Mouse (Mus musculus): ENCODE data around the gene Tmbim7. TPM values are rescaled to one million over a fixed set of nuclear protein-coding genes. Genes with fewer than 3 reads are reported as not detected.

Gene Tmbim7
- polyA plus RNA-seq, 1 experiment from 2014 or later, result not detected

DNA sequence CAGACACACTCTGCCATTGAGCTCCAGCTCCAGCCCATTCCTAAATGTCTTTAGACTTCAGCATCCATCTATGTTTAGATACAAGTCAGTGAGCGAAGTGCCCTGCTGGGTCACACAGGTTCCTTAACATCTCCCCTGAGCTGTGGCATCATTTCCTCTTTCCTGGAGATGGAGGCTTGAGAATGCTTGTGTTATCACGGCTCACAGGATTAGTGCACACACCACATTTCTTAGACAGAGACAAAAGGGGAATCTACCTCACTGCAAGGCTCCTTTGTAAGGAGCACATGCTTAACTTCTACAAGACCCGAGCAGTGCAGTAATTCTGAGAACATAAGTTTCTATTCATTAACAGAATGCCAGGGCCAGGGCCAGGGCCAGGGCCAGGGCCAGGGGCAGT lies 45.0 kb downstream of the Tmbim7 start:
- Histone ChIP-seq H3K4me3 (ENCODE audit: control insufficient read depth in 1 of 2, insufficient read depth in 1 of 2, low read depth in 1 of 2, low read length in 2 of 2) (no peak overlapping the region), H3K4me2 (ENCODE audit: low read length) (no peak overlapping the region), H3K4me1 (ENCODE audit: control insufficient read depth in 2 of 2, insufficient read depth in 2 of 2, low read length in 2 of 2) (no peaks in the 10 kb centered on the region), H3K27ac (replicated peaks in 1 of 2; ENCODE audit: control insufficient read depth in 1 of 2, insufficient read depth in 1 of 2, low read depth in 2 of 2, low read length in 2 of 2) (no peak overlapping the region), H3K27me3 (ENCODE audit: control insufficient read depth, insufficient read depth, low read length) (no peaks in the 10 kb centered on the region), H3K9me3 (ENCODE audit: control insufficient read depth, low read length) (no peaks in the 10 kb centered on the region), H3K36me3 (ENCODE audit: control insufficient read depth, insufficient read depth, low read length) (peaks cover 70% of the 10 kb centered on the region), H3K9ac (ENCODE audit: low read length) (no peak overlapping the region)
- WGBS, result 74% methylated on average over 3 of the region's 3 CpGs
- ATAC-seq (ENCODE audit: insufficient number of reproducible peaks, insufficient read depth, low FRiP score, low read depth), result no peak

DNA sequence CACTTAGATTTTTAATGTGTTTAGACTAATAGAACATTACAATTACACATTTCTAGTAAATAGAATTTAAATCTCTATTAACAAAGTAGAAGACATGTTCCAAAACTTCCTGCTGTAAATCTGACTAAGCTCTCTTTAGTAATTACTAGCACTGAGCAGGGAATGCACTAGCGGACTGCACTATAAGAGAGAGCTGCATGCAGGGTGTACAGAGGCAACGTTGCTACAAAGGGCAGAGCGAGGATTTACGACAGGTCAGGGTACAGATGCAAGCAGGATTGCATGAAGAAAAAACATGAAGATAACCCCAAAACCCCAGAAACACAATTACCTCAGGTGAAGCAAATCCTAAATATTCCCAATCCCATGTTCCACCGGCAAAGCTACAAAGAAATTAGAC lies 49.0 kb downstream of the Tmbim7 start:
- no peaks in the 10 kb centered on the region for H3K9me3 ChIP-seq (ENCODE audit: control insufficient read depth, low read length)
- no peak overlapping the region for H3K4me2 ChIP-seq (ENCODE audit: low read length)
- H3K4me3 ChIP-seq (ENCODE audit: control insufficient read depth in 1 of 2, insufficient read depth in 1 of 2, low read depth in 1 of 2, low read length in 2 of 2), result no peak overlapping the region
- H3K4me1 ChIP-seq (ENCODE audit: control insufficient read depth in 2 of 2, insufficient read depth in 2 of 2, low read length in 2 of 2), result no peaks in the 10 kb centered on the region
- H3K27me3 ChIP-seq (ENCODE audit: control insufficient read depth, insufficient read depth, low read length), result no peaks in the 10 kb centered on the region
- no peak for ATAC-seq (ENCODE audit: insufficient number of reproducible peaks, insufficient read depth, low FRiP score, low read depth)
- no peak overlapping the region for H3K9ac ChIP-seq (ENCODE audit: low read length)
- H3K27ac ChIP-seq (replicated peaks in 1 of 2; ENCODE audit: control insufficient read depth in 1 of 2, insufficient read depth in 1 of 2, low read depth in 2 of 2, low read length in 2 of 2), result no peak overlapping the region
- peaks cover 52% of the 10 kb centered on the region for H3K36me3 ChIP-seq (ENCODE audit: control insufficient read depth, insufficient read depth, low read length)
- WGBS, result 93% methylated on average over 5 of the region's 5 CpGs

DNA sequence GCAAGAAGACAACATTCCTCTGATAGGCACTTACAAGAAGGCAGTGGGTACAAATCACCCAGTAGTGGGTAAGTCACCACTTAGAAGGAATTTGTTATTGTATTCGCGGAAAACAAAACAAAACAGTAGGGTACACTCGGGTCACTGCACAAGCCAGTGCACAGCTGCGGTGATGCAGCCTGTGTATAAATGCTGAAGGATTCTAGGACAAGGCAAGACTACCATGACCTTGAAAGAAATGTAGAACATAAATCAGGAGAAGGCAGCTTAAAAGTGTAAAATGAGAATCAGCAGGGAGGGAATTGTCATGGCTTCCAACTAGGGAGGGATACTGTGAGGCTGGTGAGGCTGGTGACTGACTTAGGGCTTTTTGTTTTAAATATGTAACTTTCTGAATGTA lies 51.2 kb downstream of the Tmbim7 start:
- Histone ChIP-seq H3K27ac (replicated peaks in 1 of 2; ENCODE audit: control insufficient read depth in 1 of 2, insufficient read depth in 1 of 2, low read depth in 2 of 2, low read length in 2 of 2) (no peak overlapping the region), H3K9ac (ENCODE audit: low read length) (no peak overlapping the region), H3K4me2 (ENCODE audit: low read length) (no peak overlapping the region), H3K4me3 (ENCODE audit: control insufficient read depth in 1 of 2, insufficient read depth in 1 of 2, low read depth in 1 of 2, low read length in 2 of 2) (no peak overlapping the region), H3K9me3 (ENCODE audit: control insufficient read depth, low read length) (no peaks in the 10 kb centered on the region), H3K27me3 (ENCODE audit: control insufficient read depth, insufficient read depth, low read length) (no peaks in the 10 kb centered on the region), H3K4me1 (ENCODE audit: control insufficient read depth in 2 of 2, insufficient read depth in 2 of 2, low read length in 2 of 2) (no peaks in the 10 kb centered on the region), H3K36me3 (ENCODE audit: control insufficient read depth, insufficient read depth, low read length) (peaks cover 53% of the 10 kb centered on the region)
- no peak for ATAC-seq (ENCODE audit: insufficient number of reproducible peaks, insufficient read depth, low FRiP score, low read depth)
- WGBS, result 92% methylated on average over 4 of the region's 4 CpGs

DNA sequence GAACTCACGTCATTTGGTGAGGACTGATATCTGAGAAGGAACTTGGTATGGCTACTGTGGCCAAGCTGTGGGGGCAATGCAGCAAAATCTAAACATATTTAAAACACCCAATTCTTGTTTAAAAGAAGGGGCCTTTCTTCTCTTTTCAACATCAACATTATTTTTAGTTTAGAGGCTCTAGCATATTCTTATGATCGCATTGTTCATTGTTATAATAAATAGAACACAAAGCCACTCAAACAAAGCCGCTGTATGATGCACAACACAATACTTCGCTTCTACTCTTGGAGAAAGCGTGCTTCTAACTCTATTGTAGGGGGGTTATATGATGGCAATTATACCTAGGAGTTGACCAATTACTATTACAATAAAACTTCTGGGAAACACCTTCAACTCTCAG lies 64.8 kb downstream of the Tmbim7 start:
- H3K9me3 ChIP-seq (ENCODE audit: control insufficient read depth, low read length), result no peaks in the 10 kb centered on the region
- no peak for ATAC-seq (ENCODE audit: insufficient number of reproducible peaks, insufficient read depth, low FRiP score, low read depth)
- WGBS, result 94% methylated on average over 5 of the region's 5 CpGs
- no peak overlapping the region for H3K4me2 ChIP-seq (ENCODE audit: low read length)
- H3K27me3 ChIP-seq (ENCODE audit: control insufficient read depth, insufficient read depth, low read length), result no peaks in the 10 kb centered on the region
- H3K9ac ChIP-seq (ENCODE audit: low read length), result no peak overlapping the region
- no peak overlapping the region for H3K4me3 ChIP-seq (ENCODE audit: control insufficient read depth in 1 of 2, insufficient read depth in 1 of 2, low read depth in 1 of 2, low read length in 2 of 2)
- H3K27ac ChIP-seq (replicated peaks in 1 of 2; ENCODE audit: control insufficient read depth in 1 of 2, insufficient read depth in 1 of 2, low read depth in 2 of 2, low read length in 2 of 2), result no peak overlapping the region
- H3K36me3 ChIP-seq (ENCODE audit: control insufficient read depth, insufficient read depth, low read length), result peaks cover 52% of the 10 kb centered on the region
- no peaks in the 10 kb centered on the region for H3K4me1 ChIP-seq (ENCODE audit: control insufficient read depth in 2 of 2, insufficient read depth in 2 of 2, low read length in 2 of 2)

DNA sequence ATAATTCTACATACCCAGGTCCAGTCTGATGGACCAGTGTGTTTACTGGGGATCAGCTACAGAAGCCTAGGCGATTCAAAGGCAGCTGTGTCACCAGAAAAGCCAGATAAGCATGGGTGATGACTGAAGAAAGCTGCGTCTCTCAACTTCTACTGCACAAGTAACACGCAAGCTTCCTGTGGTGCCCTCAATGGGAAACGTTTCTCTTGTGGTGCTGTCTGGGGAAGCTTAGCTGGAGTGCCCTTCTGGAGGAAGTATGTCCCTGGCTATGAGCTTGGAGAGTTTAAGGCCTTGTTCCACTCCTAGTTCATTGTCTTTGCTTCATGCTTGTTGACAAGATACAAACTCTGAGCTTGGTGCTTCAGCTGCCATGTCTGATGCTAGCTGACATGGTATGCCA lies 68.4 kb downstream of the Tmbim7 start:
- ATAC-seq (ENCODE audit: insufficient number of reproducible peaks, insufficient read depth, low FRiP score, low read depth), result no peak
- H3K27me3 ChIP-seq (ENCODE audit: control insufficient read depth, insufficient read depth, low read length), result no peaks in the 10 kb centered on the region
- peaks cover 55% of the 10 kb centered on the region for H3K36me3 ChIP-seq (ENCODE audit: control insufficient read depth, insufficient read depth, low read length)
- no peaks in the 10 kb centered on the region for H3K9me3 ChIP-seq (ENCODE audit: control insufficient read depth, low read length)
- H3K9ac ChIP-seq (ENCODE audit: low read length), result no peak overlapping the region
- WGBS, result 76% methylated on average over 4 of the region's 4 CpGs
- no peak overlapping the region for H3K4me3 ChIP-seq (ENCODE audit: control insufficient read depth in 1 of 2, insufficient read depth in 1 of 2, low read depth in 1 of 2, low read length in 2 of 2)
- no peak overlapping the region for H3K4me2 ChIP-seq (ENCODE audit: low read length)
- no peak overlapping the region for H3K27ac ChIP-seq (replicated peaks in 1 of 2; ENCODE audit: control insufficient read depth in 1 of 2, insufficient read depth in 1 of 2, low read depth in 2 of 2, low read length in 2 of 2)
- H3K4me1 ChIP-seq (ENCODE audit: control insufficient read depth in 2 of 2, insufficient read depth in 2 of 2, low read length in 2 of 2), result peaks cover 0 to 14% of the 10 kb centered on the region in 2 experiments; a peak in 3 of 4 replicates

DNA sequence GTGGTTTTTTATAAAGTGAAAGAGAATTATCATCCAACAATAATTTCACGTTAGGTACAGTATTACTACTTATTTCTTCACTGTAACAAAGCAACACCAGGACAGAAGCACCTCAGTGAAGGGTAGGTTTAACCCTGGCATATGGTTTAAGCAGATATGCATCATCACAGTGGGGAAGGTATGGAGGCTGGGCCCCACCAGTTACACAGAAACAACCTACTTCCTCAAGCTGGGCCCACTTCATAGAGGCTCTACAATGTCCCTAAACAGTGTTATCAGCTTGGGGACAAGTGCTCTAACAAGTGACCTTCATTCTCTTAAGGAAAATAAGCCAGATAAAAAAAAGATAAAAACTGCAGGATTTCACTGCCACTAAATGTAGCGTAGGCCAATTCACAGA lies 71.9 kb downstream of the Tmbim7 start:
- Histone ChIP-seq H3K4me3 (ENCODE audit: control insufficient read depth in 1 of 2, insufficient read depth in 1 of 2, low read depth in 1 of 2, low read length in 2 of 2) (no peak overlapping the region), H3K9ac (ENCODE audit: low read length) (no peak overlapping the region), H3K4me1 (ENCODE audit: control insufficient read depth in 2 of 2, insufficient read depth in 2 of 2, low read length in 2 of 2) (peaks cover 0 to 14% of the 10 kb centered on the region in 2 experiments; a peak in 3 of 4 replicates), H3K9me3 (ENCODE audit: control insufficient read depth, low read length) (no peaks in the 10 kb centered on the region), H3K36me3 (ENCODE audit: control insufficient read depth, insufficient read depth, low read length) (peaks cover 62% of the 10 kb centered on the region), H3K4me2 (ENCODE audit: low read length) (no peak overlapping the region), H3K27me3 (ENCODE audit: control insufficient read depth, insufficient read depth, low read length) (no peaks in the 10 kb centered on the region), H3K27ac (replicated peaks in 1 of 2; ENCODE audit: control insufficient read depth in 1 of 2, insufficient read depth in 1 of 2, low read depth in 2 of 2, low read length in 2 of 2) (peak overlapping the region; percentile 17 to 44; a peak in 1 of 4 replicates)
- ATAC-seq (ENCODE audit: insufficient number of reproducible peaks, insufficient read depth, low FRiP score, low read depth), result no peak
- WGBS, result 64% methylated on average over 2 of the region's 2 CpGs

DNA sequence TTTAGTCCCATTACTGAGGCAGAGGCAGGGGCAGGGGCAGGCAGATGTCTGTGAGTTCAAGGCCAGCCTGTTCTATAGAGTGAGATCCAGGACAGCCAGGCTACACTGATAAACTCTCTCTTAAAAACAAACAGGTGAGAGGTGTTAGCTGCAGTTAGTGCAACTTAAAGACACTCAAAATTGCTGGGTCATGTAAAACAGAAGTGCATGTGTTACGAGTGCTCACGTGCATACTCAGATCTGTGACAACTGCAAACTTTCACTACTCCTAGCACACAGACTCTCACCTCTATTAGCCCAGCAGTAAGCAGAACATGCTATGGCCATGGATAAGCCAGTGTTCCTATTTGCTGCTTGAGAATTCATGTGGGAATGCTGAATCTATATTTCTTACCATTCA lies 72.4 kb downstream of the Tmbim7 start:
- H3K9me3 ChIP-seq (ENCODE audit: control insufficient read depth, low read length), result no peaks in the 10 kb centered on the region
- no peak for ATAC-seq (ENCODE audit: insufficient number of reproducible peaks, insufficient read depth, low FRiP score, low read depth)
- peaks cover 62% of the 10 kb centered on the region for H3K36me3 ChIP-seq (ENCODE audit: control insufficient read depth, insufficient read depth, low read length)
- no peaks in the 10 kb centered on the region for H3K27me3 ChIP-seq (ENCODE audit: control insufficient read depth, insufficient read depth, low read length)
- peaks cover 0 to 14% of the 10 kb centered on the region in 2 experiments; a peak in 3 of 4 replicates for H3K4me1 ChIP-seq (ENCODE audit: control insufficient read depth in 2 of 2, insufficient read depth in 2 of 2, low read length in 2 of 2)
- no peak overlapping the region for H3K4me3 ChIP-seq (ENCODE audit: control insufficient read depth in 1 of 2, insufficient read depth in 1 of 2, low read depth in 1 of 2, low read length in 2 of 2)
- WGBS, result 74% methylated on average over 2 of the region's 2 CpGs
- no peak overlapping the region for H3K27ac ChIP-seq (replicated peaks in 1 of 2; ENCODE audit: control insufficient read depth in 1 of 2, insufficient read depth in 1 of 2, low read depth in 2 of 2, low read length in 2 of 2)
- H3K4me2 ChIP-seq (ENCODE audit: low read length), result no peak overlapping the region
- no peak overlapping the region for H3K9ac ChIP-seq (ENCODE audit: low read length)

DNA sequence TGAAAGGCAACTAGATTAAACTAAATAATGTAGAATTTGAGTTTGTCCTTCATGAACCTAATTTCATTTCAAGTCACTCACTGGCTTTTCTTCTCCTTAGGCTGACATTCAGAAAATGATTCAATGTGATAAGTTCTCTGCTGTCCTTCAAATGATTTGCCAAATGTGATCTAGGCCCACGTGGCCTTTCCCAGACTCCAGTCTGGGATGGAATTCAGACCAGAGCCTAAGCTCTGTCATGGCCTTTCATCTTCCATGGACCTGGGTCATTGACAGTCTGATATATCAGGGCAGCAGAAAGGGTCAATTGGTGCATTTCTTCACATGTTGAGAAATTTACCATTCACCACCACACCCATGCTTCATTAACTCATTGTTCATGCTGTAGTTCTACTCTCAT lies 74.5 kb downstream of the Tmbim7 start:
- ATAC-seq (ENCODE audit: insufficient number of reproducible peaks, insufficient read depth, low FRiP score, low read depth), result no peak
- Histone ChIP-seq H3K4me3 (ENCODE audit: control insufficient read depth in 1 of 2, insufficient read depth in 1 of 2, low read depth in 1 of 2, low read length in 2 of 2) (no peak overlapping the region), H3K27me3 (ENCODE audit: control insufficient read depth, insufficient read depth, low read length) (no peaks in the 10 kb centered on the region), H3K27ac (replicated peaks in 1 of 2; ENCODE audit: control insufficient read depth in 1 of 2, insufficient read depth in 1 of 2, low read depth in 2 of 2, low read length in 2 of 2) (no peak overlapping the region), H3K36me3 (ENCODE audit: control insufficient read depth, insufficient read depth, low read length) (peaks cover 49% of the 10 kb centered on the region), H3K4me1 (ENCODE audit: control insufficient read depth in 2 of 2, insufficient read depth in 2 of 2, low read length in 2 of 2) (peaks cover 0 to 14% of the 10 kb centered on the region in 2 experiments; a peak in 3 of 4 replicates), H3K4me2 (ENCODE audit: low read length) (no peak overlapping the region), H3K9ac (ENCODE audit: low read length) (no peak overlapping the region), H3K9me3 (ENCODE audit: control insufficient read depth, low read length) (no peaks in the 10 kb centered on the region)
- 76% methylated on average over 1 of the region's 1 CpGs for WGBS
